Mouse (Mus musculus) left cerebral cortex, adult 11 months (tissue): ENCODE measurements around the gene Abtb2.

Source experiments
- DNase-seq: peaks from one replicate; pipeline ENCODE4 v3.0.0; 2022; ENCODE audit warnings: low spot score

Gene Abtb2

DNA sequence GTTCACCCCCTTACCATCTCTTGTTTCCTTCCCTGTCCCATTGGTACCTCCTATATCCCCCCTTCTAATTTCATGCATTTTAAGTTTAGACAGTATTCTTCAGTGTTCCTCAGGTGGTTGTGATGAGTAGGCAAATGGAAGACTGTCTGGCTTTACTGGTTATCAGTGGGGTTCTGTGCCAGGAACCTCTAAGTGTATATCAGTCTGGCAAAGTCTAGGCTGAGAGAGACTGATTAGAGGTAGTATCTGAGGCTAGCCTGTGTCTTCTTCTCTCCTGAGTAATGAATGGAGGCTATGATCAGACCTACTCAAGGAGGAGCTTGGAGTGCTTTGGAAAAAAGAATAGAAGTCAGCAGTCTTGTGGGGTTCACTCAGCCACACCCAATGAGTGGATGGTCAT is 18.0 kb downstream of the Abtb2 start:
- no peak for DNase-seq

DNA sequence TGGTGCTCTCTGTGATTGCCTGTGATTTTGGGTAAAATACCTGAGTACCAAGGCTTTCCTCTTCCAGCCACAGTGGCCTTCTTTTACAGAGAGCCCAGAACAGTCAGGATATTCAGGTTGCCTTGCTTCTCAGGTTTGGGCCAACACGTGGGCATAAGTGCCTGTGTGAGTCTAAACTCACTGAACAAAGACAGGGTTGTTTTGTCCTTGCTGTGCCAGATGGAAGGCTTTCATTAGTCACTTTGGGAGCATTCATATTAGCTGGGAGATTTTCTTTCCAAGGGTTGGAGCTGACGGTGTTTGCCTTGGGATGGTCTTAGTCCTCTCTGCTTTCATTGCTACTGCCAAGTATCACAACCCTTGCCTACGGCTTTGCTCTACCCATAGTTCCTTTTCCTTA is 20.3 kb downstream of the Abtb2 start:
- no peak for DNase-seq

DNA sequence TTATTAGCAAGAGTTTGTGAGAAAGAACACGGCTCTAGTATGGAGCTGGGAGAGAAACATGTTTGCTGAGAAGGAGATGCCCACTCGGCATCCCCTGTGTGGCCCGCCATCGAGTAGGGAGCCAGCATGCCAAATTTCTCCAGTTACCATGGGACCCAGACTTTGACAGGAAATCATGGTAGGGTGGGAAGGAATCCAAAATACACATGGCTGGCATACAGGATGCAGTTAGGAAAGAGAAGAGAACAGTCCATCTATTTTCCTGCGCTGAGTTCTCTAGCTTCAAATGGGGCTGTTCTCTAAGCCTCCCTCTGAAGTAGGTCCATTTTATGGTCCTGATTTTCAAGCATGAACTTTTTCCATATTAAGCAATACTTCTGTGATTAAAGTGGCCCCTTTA is 22.7 kb downstream of the Abtb2 start:
- DNase-seq = no peak

DNA sequence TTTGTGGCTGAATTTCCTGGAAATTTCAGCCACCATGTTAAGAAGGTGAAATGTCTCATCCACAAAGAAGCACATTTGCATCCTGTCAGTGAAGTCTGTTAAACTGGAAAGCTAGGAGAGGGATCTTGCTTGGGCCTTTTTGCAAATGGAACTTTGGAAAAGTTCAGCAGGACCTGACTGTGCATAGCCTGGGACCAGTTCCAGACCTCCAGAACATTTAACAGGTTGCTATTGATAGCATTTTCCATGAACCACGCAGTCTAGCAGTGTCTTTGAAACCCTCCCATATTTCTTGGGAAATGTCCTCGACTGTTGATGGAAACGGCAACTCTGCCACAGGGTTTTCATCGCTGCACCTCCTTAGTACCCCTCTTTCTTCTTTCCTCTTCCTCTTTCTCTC is 23.3 kb downstream of the Abtb2 start:
- no peak for DNase-seq

DNA sequence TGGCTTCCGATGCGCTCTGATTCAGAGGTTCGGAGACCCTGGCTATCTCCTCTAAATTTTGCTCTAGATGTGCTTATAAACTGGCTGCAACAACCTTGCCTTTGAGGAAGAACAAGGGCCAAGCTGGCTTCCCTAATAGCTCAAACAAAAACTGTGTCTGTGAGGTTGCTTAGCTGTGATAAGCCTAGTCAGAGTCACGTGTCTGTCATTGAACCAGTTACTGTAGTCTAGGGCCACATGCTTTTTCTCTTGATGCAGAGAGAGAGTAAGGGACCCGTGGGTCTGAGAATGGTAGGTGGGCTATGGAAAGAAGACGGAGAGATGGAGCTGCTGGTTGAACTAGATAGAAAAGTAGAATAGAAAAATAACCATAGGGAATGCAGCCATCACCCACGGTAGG is 24.5 kb downstream of the Abtb2 start:
- no peak for DNase-seq

GRCm38 (mm10) chr2:103591742-103592590 is 25.9 kb downstream of the Abtb2 start:
- no peak for DNase-seq

GRCm38 (mm10) chr2:103592591-103592929 is 26.4 kb downstream of the Abtb2 start:
- no peak for DNase-seq

GRCm38 (mm10) chr2:103594592-103595011 is 28.5 kb downstream of the Abtb2 start:
- DNase-seq = no peak

GRCm38 (mm10) chr2:103595028-103595651 is 29.0 kb downstream of the Abtb2 start:
- no peak for DNase-seq

GRCm38 (mm10) chr2:103599296-103599695 is 33.2 kb downstream of the Abtb2 start:
- no peak for DNase-seq

- DNase-seq = peak; percentile 15
Observed at GRCm38 (mm10) chr2:103600165-103600891, 34.2 kb downstream of the Abtb2 start.

DNA sequence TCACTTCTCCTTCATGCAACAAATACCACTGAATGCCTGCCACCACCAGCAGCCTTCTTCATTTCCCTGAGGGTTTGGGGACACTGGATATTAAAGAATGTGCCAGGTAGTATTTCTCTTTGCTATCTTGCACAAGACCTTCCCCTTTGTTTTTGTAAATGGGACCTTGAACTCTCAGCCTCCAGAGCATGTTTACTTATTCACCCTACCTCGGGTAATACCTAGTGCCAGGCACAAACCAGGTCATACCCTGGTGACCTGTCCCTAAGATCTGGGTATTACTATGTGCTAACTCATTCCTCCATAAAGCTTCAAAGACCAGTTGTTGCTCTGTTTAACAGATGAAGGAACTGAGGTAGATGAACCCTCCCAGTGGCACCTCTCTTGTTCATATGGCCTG is 35.0 kb downstream of the Abtb2 start:
- no peak for DNase-seq

DNA sequence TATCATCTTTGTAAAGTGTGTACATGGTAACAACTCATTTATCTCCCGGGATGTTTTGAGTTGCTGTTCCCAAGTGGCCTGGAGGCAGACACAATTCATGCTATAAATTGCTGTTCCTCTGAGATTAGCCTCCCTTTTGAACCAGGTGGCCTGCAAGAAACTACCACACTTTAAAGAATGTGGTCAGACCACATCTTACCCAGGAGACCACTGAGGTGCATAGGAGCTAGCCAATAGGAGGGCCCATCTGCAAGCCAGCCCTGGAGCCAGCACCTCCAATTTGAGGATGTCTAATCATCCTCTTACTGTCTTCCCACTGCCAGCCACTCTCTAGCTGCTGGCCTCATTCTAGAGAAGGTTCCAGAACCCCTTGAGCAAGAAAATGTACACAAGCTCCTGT is 35.4 kb downstream of the Abtb2 start:
- no peak for DNase-seq

- DNase-seq = no peak
Observed at GRCm38 (mm10) chr2:103603209-103603608, 37.1 kb downstream of the Abtb2 start.

DNA sequence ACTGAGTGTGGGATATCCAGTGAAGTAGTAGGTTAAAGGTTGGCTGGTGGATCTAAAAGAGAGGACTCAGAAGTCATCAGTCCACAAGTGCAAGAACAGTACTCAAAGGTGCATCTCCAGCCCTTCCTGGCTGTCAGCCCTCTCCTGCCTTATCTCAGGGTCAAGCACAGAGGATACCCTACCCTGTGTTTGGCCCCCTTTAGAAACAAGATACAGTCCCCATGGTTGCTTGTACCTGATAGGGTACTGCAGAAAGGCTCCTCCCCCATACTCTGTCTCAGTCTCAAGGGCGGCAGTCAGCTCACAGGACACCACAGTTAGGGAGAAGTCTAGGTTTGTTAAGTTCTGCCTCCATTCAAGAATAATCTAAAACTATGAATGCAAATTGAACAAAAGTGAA is 37.8 kb downstream of the Abtb2 start:
- DNase-seq = no peak

DNA sequence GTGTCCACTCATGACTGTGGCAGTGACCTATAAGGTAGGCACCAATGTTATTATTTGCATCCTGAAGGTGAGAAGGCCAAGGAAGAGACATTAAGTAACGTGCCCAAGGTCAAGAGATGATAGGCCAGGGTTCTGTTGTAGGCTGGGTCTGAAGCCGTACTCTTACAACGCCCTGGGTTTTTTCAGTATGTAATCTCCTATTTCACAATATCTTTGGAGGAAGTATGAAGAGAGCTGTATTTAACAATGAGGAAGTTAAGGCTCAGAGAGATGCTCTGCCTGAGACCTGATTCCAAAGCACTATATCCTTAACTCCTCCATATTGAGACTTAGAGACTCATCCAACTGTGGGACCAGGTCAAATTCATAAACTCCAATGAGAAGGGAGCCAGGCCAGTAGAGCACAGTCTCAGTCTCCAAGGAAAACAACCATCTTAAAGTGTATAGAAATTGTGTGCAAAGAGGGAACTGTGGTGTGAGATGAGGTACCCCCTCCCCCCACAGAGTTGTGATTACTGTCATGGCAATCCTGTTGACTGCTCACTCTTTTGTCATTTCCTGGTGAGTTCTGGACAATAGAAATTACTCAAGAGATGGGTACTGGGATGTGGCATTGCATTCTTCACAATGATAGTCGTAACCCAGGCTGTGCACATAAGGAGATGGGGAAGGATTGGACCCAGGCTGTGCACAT is 39.8 kb downstream of the Abtb2 start:
- no peak for DNase-seq

DNA sequence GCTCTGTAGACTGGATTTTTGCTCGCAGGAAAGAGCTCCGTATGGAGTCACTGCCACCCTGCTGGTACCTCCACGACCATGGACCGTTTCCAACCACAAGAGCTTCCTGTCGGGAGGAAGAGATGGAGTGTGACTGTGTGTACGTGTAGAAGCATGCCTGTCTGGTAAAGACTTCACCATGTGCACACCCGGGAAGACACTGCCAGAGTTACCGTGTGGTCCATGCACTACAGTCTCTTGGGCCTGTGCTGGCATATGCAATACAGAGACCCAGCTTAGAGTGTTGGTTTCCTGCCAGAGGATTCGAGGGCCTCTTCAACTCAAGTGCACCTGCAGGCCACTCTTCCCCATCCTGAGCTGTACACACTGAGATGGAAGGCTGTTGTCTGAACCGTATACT is 41.8 kb downstream of the Abtb2 start:
- DNase-seq = no peak

GRCm38 (mm10) chr2:103608947-103609346 is 42.8 kb downstream of the Abtb2 start:
- DNase-seq = no peak

DNA sequence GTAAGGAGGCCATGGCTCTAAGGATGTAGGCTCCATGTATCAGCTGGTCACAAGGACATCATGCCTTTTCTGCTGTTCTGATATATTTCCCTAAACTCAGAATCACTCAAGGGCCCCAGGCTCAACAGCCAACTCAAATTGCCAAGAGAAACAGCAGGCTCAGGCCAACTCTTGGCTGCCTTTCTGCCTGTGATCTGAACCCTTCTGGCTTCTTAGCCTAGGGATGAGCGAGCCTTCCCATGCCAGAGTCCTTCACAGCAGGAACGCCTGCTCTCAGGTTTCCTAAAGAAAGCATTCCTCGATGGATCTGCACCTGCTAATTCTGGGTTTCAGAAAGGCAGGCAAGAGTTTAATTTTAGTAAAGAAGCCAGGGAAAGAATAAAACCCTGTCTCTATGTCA is 43.4 kb downstream of the Abtb2 start:
- no peak for DNase-seq

DNA sequence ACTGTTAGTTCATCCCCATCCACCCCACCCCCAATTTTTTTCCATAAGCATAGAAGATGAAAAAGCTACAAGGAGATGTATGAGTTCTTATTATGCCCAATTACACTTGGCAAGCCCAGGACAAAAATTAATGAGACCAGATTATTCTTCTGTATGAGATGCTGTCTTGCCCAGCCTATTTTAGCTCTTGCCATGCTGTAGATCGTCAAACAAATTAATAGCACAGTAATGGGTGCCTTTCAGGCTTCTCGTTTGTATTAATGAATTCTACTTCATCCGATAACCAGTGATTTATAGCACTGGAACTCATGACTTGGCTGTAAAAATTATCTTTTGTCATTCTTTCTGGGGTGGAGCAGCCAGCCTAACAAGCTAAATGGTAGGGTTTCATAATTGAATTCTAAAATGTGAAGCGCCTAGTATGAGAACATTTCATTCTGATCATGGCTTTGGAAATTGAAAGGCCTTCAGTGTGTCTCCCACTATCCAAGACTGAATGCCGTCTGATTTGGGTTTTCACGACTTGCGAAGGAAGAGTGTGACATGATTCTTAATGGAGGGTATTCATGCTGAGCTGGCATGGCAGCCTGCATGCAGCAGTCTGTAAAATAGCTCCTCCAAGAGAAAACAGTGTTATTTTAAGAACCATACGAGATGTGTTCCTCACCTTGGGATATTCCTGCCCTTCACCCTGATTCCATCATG is 44.9 kb downstream of the Abtb2 start:
- DNase-seq = no peak

- DNase-seq = no peak
Observed at GRCm38 (mm10) chr2:103613865-103614264, 47.8 kb downstream of the Abtb2 start.

GRCm38 (mm10) chr2:103615028-103615427 is 48.9 kb downstream of the Abtb2 start:
- DNase-seq = no peak
